Comparison of ENCODE assay signal across 12 mouse cellular contexts in genomic region chr12:111945765-111946655, GRCm38 (mm10). TPM values are rescaled to one million over a fixed set of nuclear protein-coding genes. Genes with fewer than 3 reads are reported as not detected.
DNase-seq lines count a peak whose midpoint lies in the region; ATAC-seq and TF ChIP-seq lines count a peak whose summit lies in the region.
"Not testable (repeated sequence)": the region's sequence is repeated elsewhere in the genome, so short reads cannot be mapped to it uniquely, and the experiment has no call there.
"Had no signal": no experiment of that assay in that cellular context is flagged by ENCODE, and none has a peak within 500 bp of the region (broad histone marks: within the 10 kb centered on the region; RNA-seq: fewer than 3 reads in every experiment).

No protein-coding gene starts in this region.

- not testable (repeated sequence) for H3K36me3 ChIP-seq in embryonic facial prominence, embryonic 13.5 days; heart, embryonic 11.5 days (ENCODE audit: control insufficient read depth, insufficient read depth, low read length); hindbrain, embryonic 15.5 days; midbrain, embryonic 13.5 days; stomach, embryonic 16.5 days (ENCODE audit: control insufficient read depth, insufficient read depth, low read length)

- DNase-seq in MN1 (ENCODE audit: low spot score) = peak; percentile 30
- DNase-seq in layer of hippocampus, adult 2 months (ENCODE audit: low spot score in 2 of 2) = not testable (repeated sequence)
- DNase-seq in lung, adult 2 months = peak; percentile 27

- H3K27me3 ChIP-seq in embryonic facial prominence, embryonic 13.5 days; heart, embryonic 11.5 days (ENCODE audit: control insufficient read depth, insufficient read depth, low read length); hindbrain, embryonic 15.5 days; midbrain, embryonic 13.5 days; stomach, embryonic 16.5 days (ENCODE audit: control insufficient read depth, insufficient read depth, low read length): not testable (repeated sequence)

- H3K4me1 ChIP-seq in embryonic facial prominence, embryonic 13.5 days = peaks cover 14% of the 10 kb centered on the region
- peaks cover 27% of the 10 kb centered on the region for H3K4me1 ChIP-seq in heart, embryonic 11.5 days (ENCODE audit: control insufficient read depth, insufficient read depth, low read length)
- not testable (repeated sequence) for H3K4me1 ChIP-seq in hindbrain, embryonic 15.5 days (replicated peaks); midbrain, embryonic 13.5 days (replicated peaks)
- H3K4me1 ChIP-seq in lung, adult 2 months (ENCODE audit: control insufficient read depth, insufficient read depth, low read length) = peaks cover 23% of the 10 kb centered on the region
- peaks cover 35% of the 10 kb centered on the region for H3K4me1 ChIP-seq in stomach, embryonic 16.5 days (ENCODE audit: control insufficient read depth, insufficient read depth, low read length)

- H3K27ac ChIP-seq in embryonic facial prominence, embryonic 13.5 days = peak overlapping the region; percentile 77
- peak overlapping the region; percentile 73 for H3K27ac ChIP-seq in heart, embryonic 11.5 days (ENCODE audit: low read depth, low read length)
- not testable (repeated sequence) for H3K27ac ChIP-seq in hindbrain, embryonic 15.5 days (replicated peaks); midbrain, embryonic 13.5 days
- peak overlapping the region; percentile 14; the same call in 1 of the 2 replicates for H3K27ac ChIP-seq in layer of hippocampus, adult 2 months
- peak overlapping the region; percentile 74 for H3K27ac ChIP-seq in stomach, embryonic 16.5 days (ENCODE audit: low read length)

- H3K9ac ChIP-seq in embryonic facial prominence, embryonic 13.5 days; heart, embryonic 11.5 days (ENCODE audit: low read depth, low read length); hindbrain, embryonic 15.5 days; midbrain, embryonic 13.5 days (replicated peaks): not testable (repeated sequence)
- peak overlapping the region; percentile 31; the same call in 1 of the 2 replicates for H3K9ac ChIP-seq in stomach, embryonic 16.5 days (ENCODE audit: low read length)

- peak; percentile 52 for ATAC-seq in embryonic facial prominence, embryonic 13.5 days (ENCODE audit: insufficient number of reproducible peaks, insufficient read depth, low FRiP score, low TSS enrichment, low read depth)
- ATAC-seq in heart, embryonic 11.5 days (replicated peaks; ENCODE audit: insufficient number of reproducible peaks, low FRiP score, low TSS enrichment) = peak; percentile 76
- ATAC-seq in hindbrain, embryonic 15.5 days (ENCODE audit: low FRiP score, low read depth) = 0 out of 2 replicates have a peak, but pooled peaks have one; percentile 37
- peak; percentile 49; the same call in 1 of the 2 replicates for ATAC-seq in midbrain, embryonic 13.5 days
- peak; percentile 75 for ATAC-seq in stomach, embryonic 16.5 days (ENCODE audit: insufficient read depth, low FRiP score)

- H3K9me3 ChIP-seq in embryonic facial prominence, embryonic 13.5 days; heart, embryonic 11.5 days (replicated peaks; ENCODE audit: control insufficient read depth, low read length); hindbrain, embryonic 15.5 days; midbrain, embryonic 13.5 days; stomach, embryonic 16.5 days (replicated peaks; ENCODE audit: control insufficient read depth, low read length): not testable (repeated sequence)

- not testable (repeated sequence) for TF ChIP-seq CTCF in layer of hippocampus, adult 2 months (conservative IDR thresholded peaks at IDR 0.05); lung, adult 2 months (IDR thresholded peaks at IDR 0.05; ENCODE audit: insufficient read depth, low read length)

- H3K4me3 ChIP-seq in embryonic facial prominence, embryonic 13.5 days; heart, embryonic 11.5 days (ENCODE audit: low read depth, low read length); hindbrain, embryonic 15.5 days; layer of hippocampus, adult 2 months; lung, adult 2 months (replicated peaks; ENCODE audit: extremely low read depth, low read depth, low read length); midbrain, embryonic 13.5 days (replicated peaks); stomach, embryonic 16.5 days (replicated peaks; ENCODE audit: low read length): not testable (repeated sequence)

- not testable (repeated sequence) for H3K4me2 ChIP-seq in embryonic facial prominence, embryonic 13.5 days; heart, embryonic 11.5 days; hindbrain, embryonic 15.5 days; midbrain, embryonic 13.5 days (replicated peaks); stomach, embryonic 16.5 days (ENCODE audit: low read depth, low read length)

- TF ChIP-seq POLR2A in lung, adult 2 months (IDR thresholded peaks at IDR 0.05; ENCODE audit: borderline replicate concordance, extremely low read depth, low read depth, low read length) = not testable (repeated sequence)

- WGBS in embryonic facial prominence, embryonic 13.5 days = 70% methylated on average over 12 of the region's 15 CpGs
- WGBS in heart, embryonic 11.5 days (ENCODE audit: insufficient replicate concordance) = 49% methylated on average over 10 of the region's 15 CpGs
- 64% methylated on average over 12 of the region's 15 CpGs for WGBS in hindbrain, embryonic 15.5 days
- 33% methylated on average over 15 of the region's 15 CpGs for WGBS in lung, adult 2 months
- WGBS in midbrain, embryonic 13.5 days = 69% methylated on average over 9 of the region's 15 CpGs
- 61% methylated on average over 7 of the region's 15 CpGs for WGBS in stomach, embryonic 16.5 days

RNA-seq across cellular contexts. Expression of gene Atp5mpl, which starts 20.8 kb away (rescaled TPM):
- 644 and 681 TPM in 2 replicates for polyA plus RNA-seq in embryonic facial prominence, embryonic 13.5 days (2015; fragmentation: Nextera tagmentation; extraction: Ambion mirVana)
- polyA plus RNA-seq in heart, embryonic 11.5 days (2014; fragmentation: Nextera tagmentation; extraction: Ambion mirVana) = 1,282 and 1,314 TPM in 2 replicates
- 787 and 906 TPM in 2 replicates for polyA plus RNA-seq in hindbrain, embryonic 15.5 days (2015; fragmentation: Nextera tagmentation; extraction: Ambion mirVana)
- 100 to 1,000 TPM; 331 to 353 TPM for total RNA-seq in layer of hippocampus, adult 2 months (2021)
- polyA plus RNA-seq in lung, adult 2 months (2012; rRNA removed) = 10.4 and 20.5 TPM in 2 replicates
- 697 and 714 TPM in 2 replicates for polyA plus RNA-seq in midbrain, embryonic 13.5 days (2015; fragmentation: Nextera tagmentation; extraction: Ambion mirVana)
- 648 and 711 TPM in 2 replicates for polyA plus RNA-seq in stomach, embryonic 16.5 days (2015; fragmentation: Nextera tagmentation; extraction: Ambion mirVana)

RNA-seq across cellular contexts. Expression of gene Tdrd9, which starts 25.3 kb away (rescaled TPM):
- 0.34 and 1.1 TPM in 2 replicates for polyA plus RNA-seq in embryonic facial prominence, embryonic 13.5 days (2015; fragmentation: Nextera tagmentation; extraction: Ambion mirVana)
- polyA plus RNA-seq in heart, embryonic 11.5 days (2014; fragmentation: Nextera tagmentation; extraction: Ambion mirVana) = 0.23 and 0.31 TPM in 2 replicates
- polyA plus RNA-seq in hindbrain, embryonic 15.5 days (2015; fragmentation: Nextera tagmentation; extraction: Ambion mirVana) = 0.30 and 0.49 TPM in 2 replicates
- under 1 TPM in 1 of 2 experiments, not detected in 1; 0.44 TPM for total RNA-seq in layer of hippocampus, adult 2 months (2021)
- 0.05 and 0.09 TPM in 2 replicates for polyA plus RNA-seq in lung, adult 2 months (2012; rRNA removed)
- polyA plus RNA-seq in midbrain, embryonic 13.5 days (2015; fragmentation: Nextera tagmentation; extraction: Ambion mirVana) = 0.23 and 0.58 TPM in 2 replicates
- 0.13 and 0.14 TPM in 2 replicates for polyA plus RNA-seq in stomach, embryonic 16.5 days (2015; fragmentation: Nextera tagmentation; extraction: Ambion mirVana)
- total RNA-seq: adrenal gland, postnatal 14 days had no signal
- polyA plus RNA-seq: erythroblast, embryonic 14.5 days had no signal

RNA-seq across cellular contexts. Expression of gene Rd3l, which starts 35.1 kb away (rescaled TPM):
- not detected in 2 replicates for polyA plus RNA-seq in embryonic facial prominence, embryonic 13.5 days (2015; fragmentation: Nextera tagmentation; extraction: Ambion mirVana)
- 1.2 and 1.5 TPM in 2 replicates for polyA plus RNA-seq in heart, embryonic 11.5 days (2014; fragmentation: Nextera tagmentation; extraction: Ambion mirVana)
- polyA plus RNA-seq in hindbrain, embryonic 15.5 days (2015; fragmentation: Nextera tagmentation; extraction: Ambion mirVana) = 0.22 TPM in 1 of 2 replicates, not detected in the other
- not detected for total RNA-seq in layer of hippocampus, adult 2 months (2021)
- polyA plus RNA-seq in lung, adult 2 months (2012; rRNA removed) = not detected in 2 replicates
- polyA plus RNA-seq in midbrain, embryonic 13.5 days (2015; fragmentation: Nextera tagmentation; extraction: Ambion mirVana) = not detected in 2 replicates
- not detected in 2 replicates for polyA plus RNA-seq in stomach, embryonic 16.5 days (2015; fragmentation: Nextera tagmentation; extraction: Ambion mirVana)
- total RNA-seq: adrenal gland, postnatal 14 days; gastrocnemius, adult 8-10 months; layer of hippocampus, postnatal 25 days had no signal
- polyA plus RNA-seq: erythroblast, embryonic 14.5 days had no signal

RNA-seq across cellular contexts. Expression of gene Ppp1r13b, which starts 38.1 kb away (rescaled TPM):
- polyA plus RNA-seq in embryonic facial prominence, embryonic 13.5 days (2015; fragmentation: Nextera tagmentation; extraction: Ambion mirVana) = 12.3 and 15.2 TPM in 2 replicates
- polyA plus RNA-seq in heart, embryonic 11.5 days (2014; fragmentation: Nextera tagmentation; extraction: Ambion mirVana) = 15.8 and 16.5 TPM in 2 replicates
- 34.4 and 37.9 TPM in 2 replicates for polyA plus RNA-seq in hindbrain, embryonic 15.5 days (2015; fragmentation: Nextera tagmentation; extraction: Ambion mirVana)
- total RNA-seq in layer of hippocampus, adult 2 months (2021) = 100 to 1,000 TPM; 101 to 106 TPM
- 32.0 and 34.1 TPM in 2 replicates for polyA plus RNA-seq in lung, adult 2 months (2012; rRNA removed)
- 17.8 and 19.7 TPM in 2 replicates for polyA plus RNA-seq in midbrain, embryonic 13.5 days (2015; fragmentation: Nextera tagmentation; extraction: Ambion mirVana)
- polyA plus RNA-seq in stomach, embryonic 16.5 days (2015; fragmentation: Nextera tagmentation; extraction: Ambion mirVana) = 8.3 and 10.6 TPM in 2 replicates

Comparison
In these comparisons a context has a peak if more than half of its experiments do, and no peak if none do; other contexts are left out.
1. RNA of gene Atp5mpl, which starts 20.8 kb away (polyA plus RNA-seq): 1,282 to 1,314 TPM in heart, embryonic 11.5 days, 787 to 906 TPM in hindbrain, embryonic 15.5 days, 697 to 714 TPM in midbrain, embryonic 13.5 days, 648 to 711 TPM in stomach, embryonic 16.5 days and 644 to 681 TPM in embryonic facial prominence, embryonic 13.5 days; 10.4 to 20.5 TPM in lung, adult 2 months; every median in the first group is over 10 times any median in the second.
2. Peak in every context shown above with its lines, with median percentiles within 50 percentile points of each other: ATAC-seq.